Mouse (Mus musculus) A20 (cell line): Measurements from ENCODE around the gene Nckap5l.

Experiments
- DNase-seq: peaks from one replicate; pipeline ENCODE4 v3.0.0-alpha.2; 2011; ENCODE audit warnings: low read depth, low spot score

Nckap5l gene

DNA sequence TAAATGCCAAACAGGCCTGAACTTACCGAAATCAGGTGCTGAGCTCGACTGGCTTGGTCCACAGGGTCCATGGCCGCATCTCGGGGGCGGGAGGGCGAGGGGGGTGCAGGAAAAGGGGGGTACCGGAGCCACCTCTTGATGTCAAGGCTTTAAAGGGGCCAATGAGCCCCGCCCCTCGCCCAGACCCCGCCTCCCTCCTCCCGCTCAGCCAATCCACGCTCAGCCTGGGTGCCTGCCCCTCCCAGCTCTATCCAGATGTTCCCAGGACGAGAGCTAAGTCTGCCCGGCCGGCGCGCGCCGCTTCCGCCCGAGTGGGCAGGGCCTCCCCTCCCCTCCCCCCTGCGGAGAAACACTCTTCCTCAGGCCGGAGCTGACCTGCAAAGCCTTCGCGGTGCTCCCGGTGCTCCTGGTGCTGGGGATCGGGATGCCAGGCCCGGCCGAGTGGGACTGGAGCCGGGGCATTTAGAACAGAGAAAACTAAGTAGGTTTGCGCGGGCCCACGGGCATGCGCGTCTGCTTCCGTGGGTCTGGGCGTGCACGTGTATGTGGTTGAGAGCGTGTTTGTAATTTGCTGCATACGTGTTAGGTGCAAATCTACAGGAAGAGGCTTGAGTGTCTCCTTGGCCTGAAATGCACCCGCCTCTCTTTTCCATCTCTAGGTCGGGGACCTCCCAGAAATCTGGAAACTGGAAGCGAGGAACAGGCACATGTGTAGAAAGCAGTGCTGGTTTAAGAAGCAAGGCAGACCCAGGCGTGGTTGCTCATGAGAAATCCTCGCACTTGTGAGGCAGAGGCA, at the start of gene Nckap5l:
TSS of gene Nckap5l (minus strand) at position 143 of the 796 bp plus-strand sequence.
- peak; percentile 96 for DNase-seq

DNA sequence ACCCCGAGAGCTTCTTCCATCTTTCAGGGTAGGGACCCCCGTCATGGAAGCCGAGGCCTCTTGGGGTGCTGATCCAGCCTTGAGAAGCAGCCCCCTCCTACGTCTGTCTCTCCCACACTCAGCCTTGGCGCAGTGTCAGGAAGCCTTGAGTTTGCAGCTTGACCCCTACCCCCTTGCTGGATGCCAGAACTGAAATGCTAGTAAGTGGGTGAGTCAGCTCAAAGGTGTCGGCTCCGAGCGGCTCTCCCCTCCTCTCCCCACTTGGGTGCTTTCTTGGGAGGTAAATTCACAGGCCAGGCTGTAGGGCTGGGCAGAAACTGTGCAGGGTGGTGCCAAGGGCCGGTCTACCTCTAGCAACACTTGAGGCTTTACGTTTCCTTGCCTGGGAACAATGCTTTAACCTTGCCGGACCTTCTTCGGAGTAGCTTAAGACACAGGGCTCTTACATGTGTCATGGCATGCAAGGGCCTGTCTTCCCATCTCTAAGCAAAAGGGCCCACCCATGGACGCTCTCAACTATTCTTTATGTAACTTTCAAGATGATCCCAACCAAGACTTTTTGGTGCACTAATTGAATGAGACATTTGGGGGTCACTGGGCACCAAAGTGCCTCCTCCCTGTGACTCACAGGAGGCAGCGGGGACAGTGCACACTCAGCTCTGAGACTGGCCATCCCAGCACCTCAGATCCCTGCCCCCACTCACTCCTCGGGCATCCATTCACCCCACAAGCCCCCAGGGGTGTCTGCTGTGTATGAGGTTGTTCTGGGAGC, 48.0 kb upstream of the Nckap5l start:
- no peak for DNase-seq

DNA sequence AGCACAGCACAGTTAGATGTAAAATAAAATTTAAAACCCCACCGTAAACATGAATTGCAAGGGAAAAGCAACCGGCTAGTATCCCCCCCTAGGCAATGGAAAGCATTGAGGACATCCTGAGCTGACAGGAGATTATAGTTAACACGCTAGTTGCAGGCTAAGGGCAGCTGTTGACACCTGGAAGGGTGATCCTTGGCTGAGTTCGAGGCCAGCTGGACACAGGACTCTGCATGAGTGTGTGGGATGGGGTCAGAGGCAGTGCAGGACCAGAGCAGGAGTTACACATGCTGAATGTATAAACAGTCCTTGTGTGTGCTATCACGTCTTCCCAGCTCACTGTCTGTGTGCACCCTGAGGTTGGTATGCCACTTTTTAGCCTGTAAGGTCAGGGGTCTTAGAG, 45.7 kb upstream of the Nckap5l start:
- no peak for DNase-seq

- no peak for DNase-seq
These were observed 44.8 kb upstream of the Nckap5l start for GRCm38 (mm10) chr15:99502311-99502831.

- DNase-seq: no peak
These were observed 44.0 kb upstream of the Nckap5l start for GRCm38 (mm10) chr15:99501292-99502260.

- no peak for DNase-seq
These were observed 42.8 kb upstream of the Nckap5l start for GRCm38 (mm10) chr15:99500320-99500719.

GRCm38 (mm10) chr15:99499726-99500125, 42.2 kb upstream of the Nckap5l start:
- DNase-seq: no peak

DNA sequence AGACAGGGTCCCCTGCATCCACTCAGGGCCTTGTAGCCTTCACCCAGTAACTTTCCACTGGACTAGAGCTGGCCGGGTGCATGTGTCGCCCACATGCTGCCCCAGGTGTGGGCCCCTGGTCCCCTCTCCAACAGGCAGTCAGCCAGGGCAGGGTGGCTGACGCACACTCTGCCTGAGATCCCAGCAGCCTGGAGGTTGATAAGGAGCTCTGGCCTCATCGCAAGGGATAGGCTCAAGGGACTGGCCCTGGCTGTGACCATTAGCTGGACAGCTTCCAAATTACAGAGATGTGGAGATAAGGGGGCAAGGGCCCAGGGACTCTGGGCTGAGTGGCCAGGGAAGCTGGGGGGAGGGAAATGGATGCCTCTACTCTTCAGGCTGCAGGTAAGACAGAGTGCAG, 41.2 kb upstream of the Nckap5l start:
- DNase-seq: no peak

- DNase-seq: no peak
These were observed 40.8 kb upstream of the Nckap5l start for GRCm38 (mm10) chr15:99498356-99498755.

GRCm38 (mm10) chr15:99497527-99498242, 40.1 kb upstream of the Nckap5l start:
- DNase-seq: no peak

GRCm38 (mm10) chr15:99497061-99497460, 39.5 kb upstream of the Nckap5l start:
- peak; percentile 47 for DNase-seq

DNA sequence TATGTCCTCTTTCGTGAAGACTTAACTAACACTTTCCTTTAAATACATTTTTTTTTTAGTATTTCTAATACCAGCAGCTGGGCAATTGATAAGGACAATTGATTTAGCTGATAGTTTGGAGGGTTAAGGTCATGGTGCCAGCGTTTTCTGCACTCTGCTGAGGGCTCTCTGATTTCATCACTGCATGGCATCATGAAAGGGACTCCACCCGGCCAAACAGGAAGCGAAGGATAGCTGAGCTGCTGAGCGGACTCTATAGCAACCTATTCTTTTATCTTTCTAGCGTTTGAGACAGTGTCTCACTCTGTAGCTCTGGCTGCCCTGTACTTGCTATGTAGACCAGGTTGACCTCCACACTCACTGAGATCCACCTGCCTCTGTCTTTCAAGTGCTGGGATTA, 27.2 kb upstream of the Nckap5l start:
- DNase-seq: no peak

DNA sequence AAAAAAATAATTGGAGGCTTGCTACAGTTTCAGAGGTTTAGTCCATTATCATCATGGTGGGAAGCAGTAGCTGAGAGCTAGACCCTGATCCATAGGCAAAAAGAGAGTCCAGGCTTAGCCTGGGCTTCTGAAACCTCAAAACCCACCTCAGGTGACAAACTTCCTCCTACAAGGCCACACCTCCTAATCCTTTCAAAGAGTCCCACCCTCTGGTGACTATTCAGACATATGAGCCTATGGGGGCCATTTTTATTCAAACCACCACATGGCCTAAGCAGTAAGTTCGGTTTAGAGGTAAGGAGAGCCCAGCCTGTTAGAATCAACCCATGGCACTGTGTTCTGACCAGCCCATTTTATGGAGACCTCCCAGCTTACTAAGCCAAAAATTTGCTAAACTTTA, 18.3 kb upstream of the Nckap5l start:
- peak; percentile 50 for DNase-seq

GRCm38 (mm10) chr15:99474576-99474926, 17.0 kb upstream of the Nckap5l start, which contains the start of gene Bcdin3d:
Gene Bcdin3d (minus strand): TSS chr15:99474730.
- peak; percentile 94 for DNase-seq

GRCm38 (mm10) chr15:99473801-99474575, 16.4 kb upstream of the Nckap5l start:
- peak; percentile 67 for DNase-seq

DNA sequence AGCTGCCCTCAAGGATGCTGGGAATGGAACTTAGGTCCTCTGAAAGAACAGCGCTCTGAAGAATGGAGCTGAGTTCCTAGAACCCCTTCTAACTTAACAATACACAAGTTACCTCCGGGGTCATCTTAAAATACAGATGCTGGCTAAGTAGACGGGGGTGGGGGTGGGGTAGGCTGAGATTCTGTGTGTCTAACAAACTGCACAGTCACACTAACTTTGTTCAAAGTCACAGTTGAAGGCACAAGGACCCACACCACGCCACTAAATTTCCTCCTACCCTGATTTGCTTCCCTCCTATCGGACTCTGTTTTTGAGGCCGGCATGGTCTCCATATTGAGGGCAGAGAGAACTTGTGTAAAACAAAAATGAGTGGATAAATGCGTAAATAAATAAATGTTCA, 15.4 kb upstream of the Nckap5l start:
- peak; percentile 89 for DNase-seq

DNA sequence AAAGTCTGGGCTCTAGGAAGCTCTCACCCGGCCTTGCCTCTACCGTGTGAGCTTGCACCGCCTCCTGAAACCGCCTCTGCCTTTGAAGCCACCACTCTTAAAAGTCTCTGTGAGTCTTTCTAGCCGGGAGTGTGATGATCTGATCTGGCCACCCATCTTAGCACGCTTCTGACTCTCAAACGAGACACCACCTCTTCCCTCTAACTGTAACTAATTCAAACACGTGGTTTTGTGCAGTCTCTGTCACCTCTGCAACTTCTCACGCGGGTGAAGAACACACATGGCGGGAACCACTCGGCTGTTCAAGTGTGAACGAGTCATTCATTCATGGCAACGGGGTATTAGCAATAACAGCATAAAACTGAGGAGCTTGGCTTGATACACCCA, 14.1 kb upstream of the Nckap5l start:
- peak; percentile 83 for DNase-seq

DNA sequence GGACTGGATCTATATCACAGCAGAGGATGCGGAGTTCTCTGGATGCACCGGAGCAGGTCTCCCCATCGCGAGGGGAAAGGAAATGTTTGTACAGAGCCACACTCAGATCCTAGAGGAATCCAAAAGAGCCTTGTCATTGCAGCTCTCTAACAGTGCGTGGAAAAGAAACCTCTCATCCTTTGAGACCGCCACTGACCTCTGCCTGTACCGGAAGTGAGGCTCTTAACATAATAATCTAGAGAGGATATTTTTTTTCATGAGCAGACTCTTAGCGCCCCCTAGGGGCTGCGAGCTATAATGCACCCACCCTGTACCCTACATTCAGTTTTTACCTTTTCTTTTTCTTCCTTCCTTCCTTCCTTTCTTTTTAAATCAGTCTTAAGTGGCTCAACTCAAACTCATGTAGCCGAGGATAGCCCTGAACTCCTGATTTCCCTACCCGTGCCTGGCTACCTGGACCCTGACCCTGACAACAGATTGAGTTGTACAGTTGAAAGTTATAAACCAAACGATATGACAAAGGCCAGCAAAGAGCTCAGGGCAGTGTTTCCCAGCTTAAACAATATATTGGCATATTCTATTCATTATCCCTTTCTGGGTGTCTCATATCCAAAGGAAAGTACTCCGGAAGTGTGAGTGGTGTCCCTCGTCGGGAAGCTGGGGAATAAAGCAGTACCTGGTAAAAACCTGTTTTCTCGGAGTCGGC, 13.6 kb upstream of the Nckap5l start:
- peak; percentile 81 for DNase-seq

GRCm38 (mm10) chr15:99470224-99470761, 12.7 kb upstream of the Nckap5l start:
- no peak for DNase-seq
